Mouse (Mus musculus) cerebellum, adult (tissue): ENCODE data around the gene Nkx1-2.

Experiments used
- ATAC-seq: cut with Nextera tagmentation; 2 replicates; pipeline ENCODE4 v1.9.2; 2017; ENCODE audit warnings: mild to moderate bottlenecking, moderate library complexity, mixed read lengths; ENCODE audit not compliant: insufficient number of reproducible peaks, low FRiP score, low TSS enrichment

The Nkx1-2 gene

GRCm38 (mm10) chr7:132608316-132609020 lies 9.0 kb upstream of the Nkx1-2 start:
- no peak for ATAC-seq

DNA sequence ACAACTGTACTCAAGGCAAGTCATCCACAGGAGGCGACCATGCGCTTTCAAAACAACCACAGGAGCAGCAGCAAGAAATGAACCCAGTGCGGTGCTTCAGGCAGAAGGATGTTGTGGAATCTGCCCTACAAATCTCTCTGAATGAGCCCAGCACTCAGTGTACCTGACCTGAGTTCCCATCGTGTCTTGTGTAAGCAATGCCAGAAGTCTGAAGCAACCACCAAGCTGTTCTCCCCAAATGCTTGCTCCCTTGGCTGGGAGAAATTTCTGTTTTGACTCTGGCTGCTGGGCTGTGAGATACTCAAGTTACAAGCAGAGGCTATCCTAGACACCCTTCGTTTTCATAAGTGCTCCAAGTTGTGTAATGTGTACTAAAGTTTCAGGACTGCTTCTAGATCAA lies 6.3 kb upstream of the Nkx1-2 start:
- ATAC-seq, result no peak

DNA sequence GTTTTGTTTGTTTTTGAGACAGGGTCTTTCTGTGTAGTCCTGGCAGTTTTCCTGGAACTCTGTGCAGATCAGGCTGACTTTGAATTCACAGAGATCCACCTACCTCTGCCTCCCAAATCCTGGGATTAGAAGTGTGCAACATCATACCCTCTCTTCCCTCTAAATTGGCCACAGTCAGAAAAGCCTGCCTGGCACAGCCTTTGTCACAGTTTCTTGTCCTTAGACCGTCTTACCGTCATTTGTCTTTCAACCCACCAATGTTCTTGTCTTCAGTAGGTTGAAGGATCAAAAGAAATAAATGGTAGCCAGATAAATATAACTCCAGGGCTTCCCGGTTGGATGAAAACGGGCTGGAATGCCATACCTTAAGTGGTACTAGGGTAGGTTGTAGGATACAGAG lies 5.3 kb upstream of the Nkx1-2 start:
- no peak for ATAC-seq

GRCm38 (mm10) chr7:132600926-132601325 lies 1.5 kb upstream of the Nkx1-2 start:
- ATAC-seq, result no peak

DNA sequence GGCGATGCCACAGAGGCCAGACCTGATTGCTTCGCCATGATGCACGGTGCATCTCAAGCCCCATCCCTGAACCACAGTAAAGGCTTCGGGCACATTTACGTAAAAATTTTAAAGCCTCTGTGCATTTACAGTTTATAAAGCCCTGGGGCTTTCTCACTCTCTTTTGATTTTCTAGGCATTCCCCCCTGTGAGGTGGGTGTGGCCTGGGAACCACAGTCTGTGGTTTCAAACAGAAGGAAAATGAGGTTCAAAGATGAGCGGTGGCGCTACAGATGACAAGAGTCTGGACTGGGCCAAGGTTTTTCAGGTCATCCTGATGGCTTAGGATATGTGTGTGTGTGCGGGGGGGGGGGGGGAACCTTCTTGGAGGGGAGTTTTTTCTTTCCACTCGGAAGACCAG lies 589 bp upstream of the Nkx1-2 start:
- no peak for ATAC-seq

DNA sequence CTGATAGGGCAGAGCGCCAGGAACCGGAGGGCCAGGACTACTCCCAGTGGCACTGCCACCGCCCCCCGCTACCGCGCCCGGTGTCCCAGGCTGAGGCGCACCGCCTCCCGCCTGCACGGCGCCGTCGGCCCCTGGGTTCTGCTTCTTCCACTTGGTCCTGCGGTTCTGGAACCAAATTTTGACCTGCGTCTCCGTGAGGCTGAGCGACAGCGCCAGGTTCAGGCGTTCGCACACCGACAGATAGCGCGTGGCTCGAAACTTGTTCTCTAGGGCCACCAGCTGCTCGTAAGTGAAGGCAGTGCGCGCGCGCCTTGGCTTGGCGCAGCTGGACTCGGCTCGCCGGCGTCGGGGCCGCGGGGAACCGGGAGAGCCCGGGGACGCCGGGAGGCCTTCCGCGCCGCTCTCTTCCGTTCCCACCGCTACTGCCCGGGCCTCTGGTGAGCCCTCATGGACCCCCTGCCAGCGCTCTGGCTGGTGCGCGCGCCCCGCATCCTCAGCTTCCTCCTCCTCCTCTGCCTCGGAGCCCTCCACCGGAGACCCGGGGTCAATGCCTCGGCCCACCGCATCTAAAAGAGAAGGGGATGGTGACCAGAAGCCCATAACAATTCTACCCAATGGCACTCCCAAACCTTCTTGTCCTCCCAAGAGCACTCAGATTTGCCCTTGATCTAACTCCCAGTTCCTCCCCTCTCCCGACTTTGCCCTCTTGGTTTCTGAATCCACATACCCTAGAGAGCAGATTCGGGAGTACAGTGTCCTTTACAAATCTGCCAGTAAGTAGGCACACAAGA lies 2.0 kb downstream of the Nkx1-2 start:
- ATAC-seq, result no peak

GRCm38 (mm10) chr7:132596557-132597250 lies 2.7 kb downstream of the Nkx1-2 start:
- ATAC-seq, result no peak

GRCm38 (mm10) chr7:132595787-132596186 lies 3.6 kb downstream of the Nkx1-2 start:
- ATAC-seq, result no peak

- no peak for ATAC-seq
Observed at GRCm38 (mm10) chr7:132594325-132594724, 5.1 kb downstream of the Nkx1-2 start.

DNA sequence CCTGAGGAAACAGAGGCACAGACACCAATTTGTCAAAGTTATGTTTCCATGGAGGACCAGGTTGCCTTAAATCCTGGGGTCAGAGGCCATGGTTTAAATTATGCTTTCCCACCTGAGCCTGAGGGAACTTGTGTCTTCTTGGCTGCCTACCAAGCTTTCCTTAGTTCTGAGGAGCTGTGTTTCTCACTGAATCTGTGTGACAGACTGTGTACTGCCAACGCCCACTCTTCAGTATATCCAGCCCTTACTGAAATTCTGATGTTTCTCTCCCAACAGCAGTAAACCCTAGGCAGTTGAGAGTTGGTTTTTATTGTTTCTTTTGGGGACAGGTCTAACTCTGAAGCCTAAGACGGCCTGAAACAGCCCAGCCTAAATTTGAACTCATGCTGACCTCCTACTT lies 5.7 kb downstream of the Nkx1-2 start:
- ATAC-seq, result no peak

- ATAC-seq, result no peak
Observed at GRCm38 (mm10) chr7:132589610-132590009, 9.8 kb downstream of the Nkx1-2 start.

GRCm38 (mm10) chr7:132587167-132587566 lies 12.3 kb downstream of the Nkx1-2 start:
- ATAC-seq, result no peak

GRCm38 (mm10) chr7:132585695-132586491 lies 13.5 kb downstream of the Nkx1-2 start:
- ATAC-seq, result no peak

GRCm38 (mm10) chr7:132581441-132581840 lies 18.0 kb downstream of the Nkx1-2 start:
- no peak for ATAC-seq

- no peak for ATAC-seq
Observed at GRCm38 (mm10) chr7:132580511-132580910, 18.9 kb downstream of the Nkx1-2 start.

GRCm38 (mm10) chr7:132576891-132577290 lies 22.5 kb downstream of the Nkx1-2 start:
- ATAC-seq, result no peak

DNA sequence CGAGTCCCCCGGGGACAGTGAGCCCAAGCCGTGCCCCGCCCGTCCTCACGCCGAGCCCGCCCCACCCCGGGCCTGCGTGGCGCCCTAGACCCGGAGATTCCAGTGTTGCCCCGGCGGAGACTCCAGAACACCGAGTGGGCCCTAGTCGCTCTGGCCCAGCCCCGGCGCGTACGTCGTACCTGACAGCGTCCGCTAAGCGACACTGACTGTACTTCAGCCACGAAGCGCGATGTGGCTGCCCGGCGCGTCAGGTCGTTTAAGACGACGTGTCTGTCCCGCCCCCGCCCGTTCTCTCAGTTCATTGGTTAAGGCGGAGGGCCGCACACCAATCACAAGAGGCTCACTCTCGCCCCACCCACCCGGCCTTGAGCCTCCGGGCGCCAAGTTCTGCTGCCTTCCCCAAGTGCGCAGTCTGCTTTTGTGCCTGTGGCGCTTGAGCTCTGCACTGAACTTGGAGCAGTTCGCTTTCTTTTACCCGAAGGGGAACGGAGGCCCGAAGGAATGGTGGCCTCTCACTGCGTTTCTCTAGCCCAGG lies 23.3 kb downstream of the Nkx1-2 start, which contains the start of gene Oat:
Gene Oat (minus strand): TSS at position 283 of the 535 bp plus-strand sequence.
- ATAC-seq, result peak; percentile 95

GRCm38 (mm10) chr7:132575623-132576022 lies 23.8 kb downstream of the Nkx1-2 start:
- ATAC-seq, result peak; percentile 92

- ATAC-seq, result no peak
Observed at GRCm38 (mm10) chr7:132574646-132575045, 24.8 kb downstream of the Nkx1-2 start.

DNA sequence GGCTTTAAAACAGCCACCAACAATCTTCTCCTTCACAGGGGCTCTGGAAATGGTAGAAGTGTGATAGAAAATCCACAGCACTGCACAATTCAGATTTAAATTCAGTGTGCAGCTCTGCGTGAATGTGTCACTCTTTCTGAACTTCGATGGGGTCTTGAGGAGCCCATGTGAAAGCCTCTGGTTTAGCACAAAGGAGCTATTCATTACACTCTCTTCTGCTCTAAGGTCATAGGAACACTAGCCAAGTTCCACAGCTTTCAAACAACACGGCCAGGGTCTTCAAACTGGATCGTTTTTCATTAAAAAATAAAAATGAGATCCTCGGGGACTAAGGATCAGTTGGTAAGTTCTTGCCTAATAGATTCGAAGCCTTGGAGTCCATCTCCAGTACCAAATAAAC lies 26.2 kb downstream of the Nkx1-2 start:
- ATAC-seq, result no peak
